Mouse (Mus musculus) urinary bladder, adult 18-20 months (tissue): Measurements from ENCODE around the gene Smdt1.
"Not testable (repeated sequence)": the region's sequence is repeated elsewhere in the genome, so short reads cannot be mapped to it uniquely, and the experiment has no call there.

ENCODE experiments used
- DNase-seq, 2 experiments: peaks; one replicate each; pipeline ENCODE4 v3.0.0; 2022; ENCODE audit warnings: low spot score in 2 of 2, mixed read lengths in 2 of 2

Gene Smdt1

DNA sequence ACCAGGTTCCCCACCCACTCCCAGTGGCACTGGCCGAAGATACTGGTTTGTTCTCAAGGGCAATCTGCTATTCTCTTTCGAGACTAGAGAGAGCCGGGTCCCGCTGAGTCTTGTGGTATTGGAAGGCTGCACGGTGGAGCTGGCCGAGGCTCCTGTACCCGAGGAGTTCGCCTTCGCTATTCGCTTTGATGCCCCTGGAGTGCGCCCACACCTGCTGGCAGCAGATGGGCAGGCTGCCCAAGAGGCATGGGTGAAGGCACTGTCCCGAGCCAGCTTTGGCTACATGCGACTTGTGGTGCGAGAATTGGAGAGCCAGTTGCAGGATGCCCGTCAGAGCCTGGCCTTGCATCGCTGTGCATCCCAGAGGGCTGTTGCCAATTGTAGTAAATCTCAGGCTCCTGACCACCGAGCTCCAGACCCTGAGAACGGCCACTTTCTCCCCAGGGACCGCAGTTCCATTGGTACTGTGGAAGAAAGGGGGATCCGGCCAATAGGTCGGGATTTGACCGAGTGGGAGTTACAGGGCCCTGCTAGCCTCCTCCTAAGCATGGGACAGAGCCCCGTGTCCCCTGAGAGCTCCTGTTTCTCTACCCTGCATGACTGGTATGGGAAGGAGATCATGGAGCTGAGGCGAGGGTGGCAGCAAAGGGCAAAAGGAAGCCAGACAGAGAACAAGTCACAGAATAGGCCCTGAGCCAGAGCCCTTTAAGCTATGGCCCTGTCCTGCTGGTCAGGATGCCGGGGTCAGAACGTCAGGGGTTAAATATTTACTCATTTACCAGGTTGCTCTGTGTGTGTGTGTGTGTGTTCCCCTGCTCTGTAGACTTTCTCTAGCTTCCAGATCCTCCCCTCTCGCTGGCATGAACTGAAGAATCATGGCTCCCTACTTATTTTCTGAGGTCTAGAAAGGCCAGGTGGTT is 4.9 kb downstream of the Smdt1 start:
- no peak for DNase-seq

GRCm38 (mm10) chr15:82344971-82345370 is 6.2 kb downstream of the Smdt1 start:
- DNase-seq: no peak

DNA sequence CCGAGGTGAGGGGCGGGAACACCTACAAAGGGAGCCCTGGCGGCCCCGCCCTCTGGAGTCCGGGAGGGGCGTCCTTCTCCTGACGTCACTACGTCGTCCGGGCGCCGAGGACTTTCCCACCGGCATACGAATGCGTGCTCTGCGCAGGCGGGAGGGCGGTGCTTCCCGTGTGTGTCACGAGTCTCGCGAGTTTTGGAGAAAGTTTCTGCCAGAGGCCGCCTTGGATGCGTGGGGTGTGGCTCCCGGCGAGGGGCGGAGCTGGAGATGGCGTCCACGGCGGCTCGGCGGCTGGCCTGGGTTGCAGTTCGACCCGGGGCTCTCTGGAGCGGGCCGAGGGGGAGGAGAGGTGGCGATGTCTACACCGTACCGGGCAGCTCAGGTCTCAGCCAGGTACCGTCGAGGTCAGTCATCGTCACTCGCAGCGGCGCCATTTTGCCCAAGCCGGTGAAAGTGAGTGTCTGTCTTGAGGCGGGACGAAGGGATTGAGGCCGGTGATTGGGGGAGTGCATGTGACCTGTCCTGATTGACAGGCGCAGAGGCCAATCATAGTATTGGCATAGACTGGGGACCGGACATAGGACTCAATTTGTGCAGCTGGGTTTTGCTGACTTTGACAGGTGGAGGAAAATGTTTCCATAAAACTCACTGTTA is 7.2 kb downstream of the Smdt1 start:
- DNase-seq: peak; percentile 95 to 96

DNA sequence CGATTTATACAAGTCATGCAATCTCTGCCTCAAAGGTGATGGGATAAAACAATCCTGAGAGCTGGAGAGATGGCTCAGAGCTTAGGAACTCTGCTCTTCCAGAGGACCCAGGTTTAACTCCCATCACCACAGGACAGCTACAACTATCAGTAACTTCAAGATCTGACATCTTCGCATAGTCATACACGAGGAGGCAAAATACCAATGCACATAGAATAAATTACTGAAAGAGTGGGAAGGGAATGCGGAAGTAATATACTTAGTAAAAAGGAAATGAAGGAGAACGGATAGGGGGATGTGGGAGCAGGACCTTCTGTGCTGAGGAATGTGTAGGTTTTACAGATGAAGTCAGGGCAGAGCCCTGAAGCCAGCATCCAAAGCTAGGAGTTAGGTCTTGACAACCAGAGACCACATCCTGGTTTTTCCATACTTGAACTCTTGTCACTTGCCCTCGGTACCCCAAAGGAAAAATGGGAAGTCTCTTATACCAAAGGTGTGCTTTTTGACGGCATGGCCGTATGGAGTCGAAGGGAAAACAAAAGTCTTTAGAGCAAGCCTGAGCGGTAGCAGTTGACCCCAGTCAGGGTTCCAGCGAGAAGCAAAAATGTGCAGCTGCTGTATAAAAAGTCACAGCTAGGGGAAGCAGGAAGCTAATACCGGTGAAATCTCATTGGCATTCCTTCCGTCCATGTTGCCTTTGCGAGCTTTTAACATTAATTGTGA is 8.0 kb downstream of the Smdt1 start:
- DNase-seq: no peak

DNA sequence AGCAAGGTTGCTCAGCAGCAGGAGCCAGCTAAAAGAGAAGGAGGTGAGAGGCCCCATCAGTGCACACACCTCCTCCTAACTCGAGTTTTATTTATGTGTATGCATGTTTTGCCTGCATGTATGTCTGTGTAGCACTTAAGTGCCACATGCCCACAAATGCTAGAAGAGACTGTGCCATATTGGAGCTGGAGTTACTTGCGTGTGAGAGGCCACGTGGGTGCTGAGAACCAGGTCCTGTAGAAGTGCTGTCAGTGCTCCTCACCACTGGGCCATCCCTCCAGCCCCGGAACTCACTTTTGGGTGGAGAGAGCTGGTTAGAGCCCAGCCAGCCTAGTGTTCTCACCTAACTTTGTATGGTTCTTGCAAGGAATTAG is 8.5 kb downstream of the Smdt1 start:
- no peak for DNase-seq

- no peak for DNase-seq
These were observed 9.1 kb downstream of the Smdt1 start for GRCm38 (mm10) chr15:82347852-82348251.

- DNase-seq: no peak
These were observed 9.7 kb downstream of the Smdt1 start for GRCm38 (mm10) chr15:82348258-82348998.

DNA sequence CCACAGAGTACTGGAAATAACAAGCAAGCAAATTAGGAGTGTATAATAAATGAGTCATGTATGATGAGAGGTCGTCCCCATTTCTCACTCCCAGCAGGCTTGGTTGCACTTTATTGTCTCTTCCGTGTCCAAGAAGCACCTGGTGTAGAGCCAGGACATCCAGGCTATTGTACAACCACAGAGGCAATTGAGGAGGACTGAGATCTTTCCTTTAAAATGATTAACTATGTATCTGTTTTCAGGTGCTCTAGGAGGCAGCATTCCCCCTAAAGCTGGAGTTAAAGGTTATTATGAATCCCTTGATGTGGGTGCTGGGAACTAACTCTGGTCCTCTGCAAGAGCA is 10.2 kb downstream of the Smdt1 start:
- no peak for DNase-seq

- no peak for DNase-seq
These were observed 11.6 kb downstream of the Smdt1 start for GRCm38 (mm10) chr15:82350349-82350748.

- no peak for DNase-seq
These were observed 12.7 kb downstream of the Smdt1 start for GRCm38 (mm10) chr15:82351480-82351879.

DNA sequence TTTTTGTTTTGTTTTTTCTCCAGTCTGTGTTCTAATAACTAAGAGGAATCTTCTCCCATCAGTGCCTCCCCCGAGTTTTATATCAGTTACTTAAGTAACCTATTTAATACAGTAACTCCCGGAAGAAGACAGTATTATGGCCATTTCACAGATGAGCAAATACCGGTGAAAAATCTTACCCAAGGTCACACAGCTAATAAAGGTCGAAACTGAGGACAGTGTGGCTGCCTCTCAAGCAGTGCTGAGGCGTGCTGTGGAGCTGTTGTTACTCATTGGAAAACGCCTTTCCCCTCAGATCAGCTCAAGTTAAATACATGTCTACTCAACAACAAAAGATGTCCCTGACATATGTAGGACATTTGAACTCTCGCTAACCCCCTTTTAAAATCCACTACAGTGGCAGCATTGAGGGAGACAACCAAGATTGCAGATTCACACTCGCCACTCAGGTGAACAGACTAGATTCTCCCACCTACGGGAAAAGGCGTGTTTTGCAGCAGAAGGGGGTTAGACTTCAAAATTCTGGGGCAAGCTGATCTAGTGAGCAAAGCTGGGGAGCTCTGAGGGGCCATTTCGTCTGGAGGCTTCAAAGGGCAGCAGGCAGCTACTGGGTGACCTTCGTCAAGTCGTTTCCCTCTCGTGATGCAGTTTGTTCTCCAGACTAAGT is 14.5 kb downstream of the Smdt1 start:
- no peak for DNase-seq

GRCm38 (mm10) chr15:82353745-82354113 is 15.0 kb downstream of the Smdt1 start:
- DNase-seq: no peak

DNA sequence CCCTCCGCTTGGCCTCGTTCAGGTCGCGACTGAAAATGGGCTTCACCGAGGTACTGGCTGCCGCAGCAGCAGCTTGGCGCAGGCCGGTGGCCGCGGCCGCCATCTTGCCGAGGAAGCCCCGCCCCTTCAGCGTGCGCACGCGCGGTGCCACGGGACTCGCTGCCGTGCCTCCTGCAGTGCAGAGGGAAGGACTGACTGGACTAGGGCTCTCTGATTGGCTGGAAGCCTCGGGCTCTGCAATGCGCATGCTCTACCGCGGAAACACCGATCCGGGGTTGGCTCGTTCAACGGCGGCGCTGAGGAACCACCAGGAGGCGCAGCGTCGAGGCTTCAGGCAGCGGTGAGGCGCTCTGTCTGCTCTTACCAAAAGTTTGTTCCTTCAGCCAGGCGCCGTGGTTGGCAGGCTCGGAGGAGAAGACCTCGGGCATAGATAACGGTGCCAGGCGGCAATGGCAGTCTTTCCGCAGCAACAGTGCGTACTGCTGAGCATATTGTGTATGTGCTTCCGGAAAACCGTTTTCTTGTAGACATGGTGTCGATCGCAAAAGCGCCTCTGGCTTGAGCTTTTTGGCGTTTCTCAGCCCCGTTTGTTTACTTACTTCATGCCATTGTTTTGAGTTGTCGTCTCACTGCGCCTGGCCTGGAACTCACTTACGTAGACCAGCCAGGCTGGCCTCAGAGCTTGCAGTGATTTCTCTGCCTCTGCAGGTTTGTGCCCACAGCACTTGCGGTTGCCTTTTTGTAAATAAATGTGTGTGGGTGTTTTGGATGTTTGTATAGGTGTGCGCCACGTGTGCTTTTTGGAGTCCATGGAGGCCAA is 15.6 kb downstream of the Smdt1 start, which contains the start of gene Ndufa6:
Gene Ndufa6 (minus strand): TSS at position 197 of the 820 bp plus-strand sequence.
- DNase-seq: peak; percentile 93 to 96

DNA sequence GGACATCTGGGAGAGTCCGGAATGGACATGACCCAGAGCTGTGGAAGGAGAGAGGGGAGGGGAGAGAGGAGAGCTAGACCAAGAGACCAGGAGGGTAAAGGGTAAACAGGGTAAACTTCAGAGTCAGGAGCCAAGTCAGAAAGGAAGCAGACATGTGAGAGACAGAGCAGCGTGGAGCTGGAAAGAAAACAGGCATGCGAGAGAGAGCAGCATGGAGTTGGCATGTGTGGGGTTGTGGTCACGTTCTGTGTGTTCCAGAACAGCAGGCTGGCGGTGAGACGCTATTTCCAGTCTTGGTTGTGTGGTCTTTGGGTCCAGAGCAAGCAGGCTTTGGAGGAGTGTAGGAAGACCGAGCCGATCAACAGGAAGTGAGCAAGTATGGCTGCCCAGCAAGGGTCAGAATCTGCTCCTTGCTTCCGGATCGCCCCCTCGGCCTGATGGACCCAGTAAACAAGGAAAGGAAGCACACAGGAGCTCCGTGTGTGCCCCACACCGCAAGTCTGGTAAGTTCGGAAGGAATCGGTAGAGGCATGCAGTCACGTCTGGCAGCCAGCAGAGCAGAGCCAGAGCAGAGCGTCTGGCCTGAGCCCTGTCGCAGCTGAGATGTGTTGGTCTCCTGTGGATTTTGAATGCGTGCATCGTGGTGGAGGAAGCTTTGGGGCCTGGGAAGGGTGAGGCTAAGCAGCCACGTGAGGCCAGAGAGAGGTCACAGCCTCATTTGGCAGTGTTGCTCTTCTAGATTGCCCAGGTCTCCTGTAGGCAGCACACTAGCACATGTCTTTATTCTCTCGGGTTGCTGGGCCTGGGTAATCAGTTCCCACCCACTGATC is 19.9 kb downstream of the Smdt1 start:
- no peak for DNase-seq

DNA sequence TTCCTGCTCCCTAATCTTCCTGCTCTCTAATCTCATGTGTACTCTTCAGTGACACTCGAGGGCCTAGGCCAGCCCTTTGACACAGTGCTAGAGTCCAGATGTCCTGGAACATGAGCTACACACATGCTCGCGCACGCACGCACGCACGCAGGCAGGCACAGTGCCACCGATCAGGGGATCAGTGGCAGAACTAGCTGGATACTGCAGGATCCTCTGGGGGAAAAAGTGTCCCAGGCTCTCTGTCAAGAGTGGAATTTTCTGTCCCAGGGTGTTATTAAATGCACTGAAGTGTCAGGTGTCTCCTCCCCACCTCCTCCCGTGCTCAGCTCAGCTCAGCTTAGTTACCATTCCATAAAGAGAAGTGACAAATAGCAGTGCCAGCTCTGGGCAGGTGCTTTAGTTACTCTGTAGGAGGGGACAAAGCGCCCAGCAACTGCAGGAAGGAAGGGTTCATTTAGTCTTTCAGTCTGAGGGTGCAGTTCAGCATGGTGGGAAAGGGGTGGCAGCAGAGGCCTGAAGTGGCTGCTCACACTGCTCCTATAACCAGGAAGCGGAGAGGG is 22.8 kb downstream of the Smdt1 start:
- no peak for DNase-seq

DNA sequence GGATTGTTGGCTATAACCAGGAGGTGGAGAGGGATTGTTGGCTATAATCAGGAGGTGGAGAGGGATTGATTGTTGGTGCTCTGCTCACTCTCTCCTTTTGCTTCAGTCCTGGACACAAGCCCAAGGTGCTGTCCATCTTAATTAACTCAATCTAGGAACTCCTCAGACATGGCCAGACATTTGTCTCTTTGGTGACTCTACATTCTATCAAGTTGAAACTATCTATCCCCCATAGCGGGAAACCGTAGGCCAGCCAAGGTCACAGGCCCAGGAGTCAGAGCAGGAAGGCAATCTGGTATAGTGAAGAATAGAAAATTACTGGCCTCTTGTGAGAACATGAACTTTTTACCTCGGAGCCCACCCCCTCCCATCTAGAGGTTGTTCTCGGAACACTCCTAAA is 23.5 kb downstream of the Smdt1 start:
- no peak for DNase-seq

- not testable (repeated sequence) for DNase-seq
These were observed 25.0 kb downstream of the Smdt1 start for GRCm38 (mm10) chr15:82363801-82364200.

DNA sequence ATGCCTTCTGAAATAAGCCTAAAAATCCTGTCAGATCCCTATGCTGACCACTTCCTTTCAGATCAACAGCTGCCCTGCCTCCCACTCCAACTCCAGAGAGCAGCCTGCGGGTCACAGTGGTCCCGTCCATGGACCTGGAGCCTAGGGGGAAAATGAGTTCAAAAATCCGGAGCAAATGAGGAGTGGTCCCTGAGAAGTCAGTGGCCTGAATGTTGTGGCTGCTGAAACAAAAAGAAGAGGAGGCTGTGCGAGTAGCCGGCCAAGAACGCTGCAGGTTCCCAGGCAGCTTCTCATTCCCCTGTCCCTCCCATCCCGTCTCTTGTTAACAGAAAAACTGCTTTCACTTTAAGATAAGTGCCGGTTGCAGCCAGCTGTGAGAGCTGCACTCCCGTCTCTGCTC is 25.8 kb downstream of the Smdt1 start:
- DNase-seq: not testable (repeated sequence)

- DNase-seq: no peak
These were observed 29.4 kb downstream of the Smdt1 start for GRCm38 (mm10) chr15:82368146-82368545.
